Mouse (Mus musculus) midbrain, postnatal 0 days (tissue): ENCODE results near the gene Slc30a1. TPM values are rescaled to one million over a fixed set of nuclear protein-coding genes. Genes with fewer than 3 reads are reported as not detected.

Experiments used
- ATAC-seq: fragments of 200-750 bp; cut with Nextera tagmentation; 2 replicates; pipeline ENCODE4 v1.8.0; 2017; ENCODE audit warnings: moderate number of reproducible peaks, mild to moderate bottlenecking, moderate TSS enrichment, moderate library complexity; ENCODE audit not compliant: low FRiP score
- DNase-seq: peaks from one replicate; pipeline ENCODE4 v3.0.0-alpha.2; 2015; ENCODE audit warnings: low spot score
- H3K27ac ChIP-seq: fragments of 300-500 bp; sonication (generic); 2 replicates; pipeline ENCODE4 v1.5.1; 2014; ENCODE audit warnings: low read depth, mild to moderate bottlenecking, low read length, mixed read lengths
- H3K27me3 ChIP-seq: fragments of 300-500 bp; sonication (generic); 2 replicates; pipeline ENCODE4 v1.6.1; 2014; ENCODE audit warnings: low read length, control low read depth, mixed read lengths; ENCODE audit not compliant: insufficient read depth
- H3K36me3 ChIP-seq: fragments of 300-500 bp; sonication (generic); 2 replicates; pipeline ENCODE4 v1.6.1; 2014; ENCODE audit warnings: low read length, control low read depth, mixed read lengths; ENCODE audit not compliant: insufficient read depth
- H3K4me1 ChIP-seq: fragments of 300-500 bp; sonication (generic); 2 replicates; pipeline ENCODE4 v1.6.1; 2014; ENCODE audit warnings: mild to moderate bottlenecking, control low read depth, antibody characterized with exemption, low read length, mixed read lengths; ENCODE audit not compliant: insufficient read depth
- H3K4me2 ChIP-seq: fragments of 300-500 bp; sonication (generic); 2 replicates; pipeline ENCODE4 v1.6.1; 2014; ENCODE audit warnings: low read depth, mild to moderate bottlenecking, low read length, mixed read lengths; ENCODE audit not compliant: poor library complexity, severe bottlenecking
- H3K4me3 ChIP-seq: fragments of 300-500 bp; sonication (generic); 2 replicates; pipeline ENCODE4 v1.5.1; 2014; ENCODE audit warnings: low read depth, mild to moderate bottlenecking, low read length, moderate library complexity
- H3K9ac ChIP-seq: fragments of 300-500 bp; sonication (generic); replicated peaks from 2 replicates; pipeline ENCODE4 v1.6.1; 2014; ENCODE audit warnings: mild to moderate bottlenecking, low read length, moderate library complexity, mixed read lengths; ENCODE audit not compliant: poor library complexity, severe bottlenecking
- H3K9me3 ChIP-seq: fragments of 300-500 bp; sonication (generic); 2 replicates; pipeline ENCODE4 v1.6.1; 2016; ENCODE audit warnings: low read length, control low read depth
- CTCF ChIP-seq: IDR thresholded peaks from 2 replicates; pipeline ENCODE4 v1.5.1; 2016; ENCODE audit warnings: antibody characterized with exemption, mild to moderate bottlenecking
- WGBS: fragments of 180-500 bp; shearing (Covaris S2); extraction: QIAGEN DNeasy Blood & Tissue Kit; methylation state at CpG from one replicate; pipeline ENCODE4 v1.1.7; 2014; 5-methylcytosine and 5-hydroxymethylcytosine counted together
- polyA plus RNA-seq: library from polyadenylated mRNA; unstranded; fragments of >200 nt; fragmentation: Nextera tagmentation; extraction: Ambion mirVana; gene quantifications from 2 replicates; pipeline ENCODE4 v1.2.1, GENCODE M21; 2015
- total RNA-seq: library from RNA; depleted of rRNA; stranded (reverse); fragments of >200 nt; gene quantifications from 2 replicates; pipeline ENCODE4 v1.2.3, GENCODE M21; 2014

Gene Slc30a1
- total and polyA plus RNA-seq, 2 experiments from 2014 or later, result 5.1 to 21.9 TPM

- ATAC-seq, result no peak
- WGBS, result 66% methylated on average over 5 of the region's 5 CpGs
These were observed 10.3 kb downstream of the Slc30a1 start for GRCm38 (mm10) chr1:191916876-191917275.

GRCm38 (mm10) chr1:191919336-191919735 lies 12.8 kb downstream of the Slc30a1 start:
- no peak for TF ChIP-seq CTCF
- DNase-seq (no peak), ATAC-seq (no peak)
- Histone ChIP-seq H3K9ac (no peak overlapping the region), H3K36me3 (no peaks in the 10 kb centered on the region), H3K4me2 (no peak overlapping the region), H3K27ac (no peak overlapping the region), H3K9me3 (no peaks in the 10 kb centered on the region), H3K4me1 (no peaks in the 10 kb centered on the region), H3K4me3 (no peak overlapping the region), H3K27me3 (no peaks in the 10 kb centered on the region)
- 89% methylated on average over 2 of the region's 2 CpGs for WGBS

More at GRCm38 (mm10) chr1:191916876-191917275, 10.3 kb downstream of the Slc30a1 start:
- Histone ChIP-seq H3K27me3 (no peaks in the 10 kb centered on the region), H3K4me3 (no peak overlapping the region), H3K36me3 (no peaks in the 10 kb centered on the region), H3K27ac (no peak overlapping the region), H3K4me1 (no peaks in the 10 kb centered on the region), H3K4me2 (no peak overlapping the region), H3K9ac (no peak overlapping the region), H3K9me3 (no peaks in the 10 kb centered on the region)
- no peak for DNase-seq
- TF ChIP-seq CTCF, result no peak

- no peak overlapping the region for H3K4me3 ChIP-seq
- no peak overlapping the region for H3K9ac ChIP-seq
- H3K4me1 ChIP-seq, result no peaks in the 10 kb centered on the region
- H3K36me3 ChIP-seq, result no peaks in the 10 kb centered on the region
- no peaks in the 10 kb centered on the region for H3K27me3 ChIP-seq
- ATAC-seq (no peak), DNase-seq (no peak)
- 92% methylated on average over 3 of the region's 3 CpGs for WGBS
- H3K27ac ChIP-seq, result no peak overlapping the region
- H3K9me3 ChIP-seq, result no peaks in the 10 kb centered on the region
- TF ChIP-seq CTCF, result no peak
- no peak overlapping the region for H3K4me2 ChIP-seq
These were observed 15.1 kb downstream of the Slc30a1 start for GRCm38 (mm10) chr1:191921701-191922100.

- no peak for ATAC-seq
- no peaks in the 10 kb centered on the region for H3K27me3 ChIP-seq
These were observed 18.9 kb downstream of the Slc30a1 start for GRCm38 (mm10) chr1:191925496-191925895.

GRCm38 (mm10) chr1:191926681-191927080 lies 20.1 kb downstream of the Slc30a1 start:
- no peak overlapping the region for H3K9ac ChIP-seq
- no peak for DNase-seq
- ATAC-seq, result no peak
- no peaks in the 10 kb centered on the region for H3K4me1 ChIP-seq
- H3K4me2 ChIP-seq, result no peak overlapping the region
- no peak overlapping the region for H3K4me3 ChIP-seq
- 76% methylated on average over 3 of the region's 3 CpGs for WGBS
- no peaks in the 10 kb centered on the region for H3K36me3 ChIP-seq
- H3K27me3 ChIP-seq, result no peaks in the 10 kb centered on the region
- H3K9me3 ChIP-seq, result no peaks in the 10 kb centered on the region
- H3K27ac ChIP-seq, result no peak overlapping the region
- TF ChIP-seq CTCF, result no peak

More at GRCm38 (mm10) chr1:191925496-191925895, 18.9 kb downstream of the Slc30a1 start:
- WGBS, result 56% methylated on average over 4 of the region's 4 CpGs
- no peaks in the 10 kb centered on the region for H3K4me1 ChIP-seq
- H3K36me3 ChIP-seq, result no peaks in the 10 kb centered on the region
- no peak overlapping the region for H3K27ac ChIP-seq
- peak; percentile 18 for TF ChIP-seq CTCF
- no peak overlapping the region for H3K4me2 ChIP-seq
- no peaks in the 10 kb centered on the region for H3K9me3 ChIP-seq
- H3K9ac ChIP-seq, result no peak overlapping the region
- DNase-seq, result no peak
- H3K4me3 ChIP-seq, result no peak overlapping the region

- H3K36me3 ChIP-seq, result no peaks in the 10 kb centered on the region
- WGBS, result 85% methylated on average over 7 of the region's 7 CpGs
- H3K9me3 ChIP-seq, result no peaks in the 10 kb centered on the region
- H3K4me3 ChIP-seq, result no peak overlapping the region
- no peaks in the 10 kb centered on the region for H3K4me1 ChIP-seq
- H3K27me3 ChIP-seq, result peaks cover 4% of the 10 kb centered on the region; the same call in 1 of the 2 replicates
- no peak for ATAC-seq
- no peak overlapping the region for H3K4me2 ChIP-seq
- H3K9ac ChIP-seq, result no peak overlapping the region
- TF ChIP-seq CTCF, result no peak
- DNase-seq, result no peak
- no peak overlapping the region for H3K27ac ChIP-seq
These were observed 21.8 kb downstream of the Slc30a1 start for GRCm38 (mm10) chr1:191928345-191928744.
